Mouse (Mus musculus): ENCODE measurements around the gene Scd1. TPM values are rescaled to one million over a fixed set of nuclear protein-coding genes. Genes with fewer than 3 reads are reported as not detected.

The Scd1 gene
- polyA plus RNA-seq (2017; shearing (Covaris generic)): 1 to 10 TPM in 2 of 3 experiments, not detected in 1; 1.2 to 1.4 TPM

- ATAC-seq: no peak
Observed at GRCm38 (mm10) chr19:44407341-44408222, at the start of gene Scd1. Gene Scd1 (minus strand): TSS chr19:44407879.

DNA sequence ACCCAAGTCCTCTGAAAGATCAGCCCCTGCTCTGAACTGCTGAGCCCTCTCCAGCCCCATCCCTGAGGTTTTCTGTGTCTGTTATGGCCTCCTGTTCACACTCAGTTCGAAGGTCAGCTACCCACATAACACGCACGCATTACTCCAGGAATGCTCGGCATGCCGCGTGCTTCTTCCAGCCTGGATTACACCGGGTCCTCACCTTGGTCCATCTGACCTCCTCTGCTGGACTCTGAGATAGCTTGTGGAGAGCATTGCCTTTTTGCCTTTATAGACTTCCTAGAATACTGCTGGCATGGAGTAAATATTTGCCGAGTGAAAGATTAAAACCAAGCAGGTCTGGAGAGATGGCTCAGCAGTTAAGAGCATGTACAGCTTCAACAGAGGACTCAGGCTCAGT, 47.7 kb upstream of the Scd1 start:
- ATAC-seq: no peak

DNA sequence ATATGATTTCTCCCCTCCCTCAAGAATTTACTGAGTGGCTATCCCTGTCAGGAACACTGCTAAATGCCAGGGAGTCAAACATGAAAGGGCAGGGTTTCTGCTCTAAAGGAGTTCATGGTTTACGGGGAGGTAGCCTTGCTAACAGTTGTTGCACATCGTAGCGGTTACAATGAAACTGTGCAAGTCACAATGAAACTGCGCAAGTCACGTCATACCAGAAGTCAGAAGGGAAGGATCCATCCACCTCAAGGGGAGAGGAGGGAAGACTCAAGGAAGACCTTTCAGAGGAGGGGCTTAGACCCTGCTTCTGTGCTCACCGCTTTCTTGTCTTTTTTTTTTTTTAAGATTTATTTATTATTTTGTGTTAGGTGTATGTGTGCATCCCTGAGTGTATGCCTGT, 47.2 kb upstream of the Scd1 start:
- ATAC-seq: no peak

GRCm38 (mm10) chr19:44447927-44448326, 40.2 kb upstream of the Scd1 start:
- no peak for ATAC-seq

- no peak for ATAC-seq
Observed at GRCm38 (mm10) chr19:44445755-44446154, 38.1 kb upstream of the Scd1 start.

DNA sequence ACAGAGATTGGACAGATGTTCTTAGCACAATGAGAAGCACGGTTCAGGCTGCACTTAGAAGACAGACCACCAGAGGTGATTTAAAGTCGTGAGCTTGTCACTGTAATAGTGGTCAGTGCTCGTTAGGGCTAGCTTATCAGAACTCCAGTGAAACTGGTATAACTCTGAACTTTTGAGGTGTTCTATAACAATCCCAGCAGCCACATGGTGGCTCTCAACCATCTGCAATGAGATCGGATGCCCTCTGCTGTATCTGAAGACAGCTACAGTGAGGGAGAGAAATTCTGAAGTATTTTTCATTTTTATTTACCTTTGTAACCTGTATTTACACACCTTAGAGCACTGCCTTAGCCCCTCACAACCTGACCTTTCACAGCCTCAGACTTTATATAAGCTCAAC, 31.6 kb upstream of the Scd1 start:
- ATAC-seq: no peak

DNA sequence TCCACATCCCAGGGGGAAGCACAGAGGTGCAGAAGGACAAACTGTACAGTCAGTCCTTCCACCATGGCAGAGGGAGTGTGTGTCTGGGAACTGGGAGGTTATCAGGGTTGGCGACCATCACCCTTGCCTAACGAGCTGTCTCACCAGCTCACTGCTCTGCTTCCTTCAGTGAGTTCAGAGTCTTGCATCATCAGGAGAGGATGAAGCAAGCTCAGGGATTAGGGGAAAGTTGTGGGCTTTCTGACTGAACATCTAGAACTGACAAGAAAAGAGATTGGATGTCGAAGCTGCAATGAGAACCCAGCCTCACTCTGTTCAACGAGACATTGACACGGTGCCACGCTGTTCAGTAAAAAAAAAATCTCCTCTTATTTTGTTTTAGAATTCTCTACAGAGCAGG, 30.3 kb upstream of the Scd1 start:
- ATAC-seq: no peak

DNA sequence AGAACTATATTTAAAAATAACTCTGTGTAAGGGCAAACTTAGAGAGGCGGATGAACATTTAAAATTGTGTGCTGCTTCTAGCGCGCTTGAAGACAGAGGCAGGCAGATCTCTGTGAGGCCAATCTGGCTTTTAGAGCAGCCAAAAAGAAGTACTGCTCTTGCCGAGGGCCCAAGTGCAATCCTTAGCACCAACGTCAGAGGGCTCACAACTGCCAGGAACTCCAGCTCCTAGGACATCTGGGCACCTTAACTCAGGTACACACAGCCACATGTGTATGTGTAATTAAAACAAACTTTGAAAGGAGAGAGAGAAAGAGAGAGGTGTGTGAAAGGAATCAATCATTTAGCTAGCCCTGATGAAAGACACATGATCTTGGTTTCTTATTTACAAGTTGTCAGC, 24.4 kb upstream of the Scd1 start:
- ATAC-seq: no peak

DNA sequence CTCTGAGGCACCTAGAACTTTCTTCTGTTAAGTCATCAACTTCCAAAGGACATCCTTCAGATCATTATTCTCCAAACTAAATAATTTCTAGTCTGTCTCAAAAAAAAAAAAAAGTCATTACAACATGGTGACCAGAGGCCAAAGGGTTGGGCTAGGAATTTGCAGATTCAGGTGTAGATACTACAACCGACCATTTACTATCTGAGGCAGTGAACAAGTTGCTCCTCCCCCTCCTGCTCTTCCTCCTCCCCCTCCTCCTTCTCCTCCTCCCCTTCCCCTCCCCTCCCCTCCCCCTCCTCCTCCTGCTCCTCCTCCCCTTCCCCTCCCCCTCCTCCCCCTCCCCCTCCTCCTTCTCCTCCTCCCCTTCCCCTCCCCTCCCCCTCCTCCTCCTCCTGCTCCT, 20.0 kb upstream of the Scd1 start:
- no peak for ATAC-seq

GRCm38 (mm10) chr19:44422051-44422631, 14.5 kb upstream of the Scd1 start:
- ATAC-seq: no peak

DNA sequence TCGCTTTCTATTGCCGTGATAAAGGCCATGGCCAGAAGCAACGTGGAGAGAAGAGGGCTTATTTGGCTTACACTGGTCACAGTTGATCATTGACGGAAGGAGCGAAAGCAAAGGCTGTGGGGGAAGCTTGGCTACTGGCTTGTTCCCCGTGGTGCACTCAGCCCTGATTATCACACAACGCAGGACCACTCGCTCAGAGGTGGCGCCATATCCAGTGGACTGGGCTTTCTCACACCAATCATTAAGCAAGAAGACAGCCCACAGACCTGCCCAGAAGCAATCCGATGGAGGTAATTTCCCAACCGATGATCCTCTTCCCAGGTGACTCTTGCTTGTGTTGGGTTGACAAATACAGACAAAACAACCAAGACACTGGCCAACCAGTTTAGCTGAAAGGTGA, 11.9 kb upstream of the Scd1 start:
- no peak for ATAC-seq

- ATAC-seq: no peak
Observed at GRCm38 (mm10) chr19:44418945-44419344, 11.3 kb upstream of the Scd1 start.

DNA sequence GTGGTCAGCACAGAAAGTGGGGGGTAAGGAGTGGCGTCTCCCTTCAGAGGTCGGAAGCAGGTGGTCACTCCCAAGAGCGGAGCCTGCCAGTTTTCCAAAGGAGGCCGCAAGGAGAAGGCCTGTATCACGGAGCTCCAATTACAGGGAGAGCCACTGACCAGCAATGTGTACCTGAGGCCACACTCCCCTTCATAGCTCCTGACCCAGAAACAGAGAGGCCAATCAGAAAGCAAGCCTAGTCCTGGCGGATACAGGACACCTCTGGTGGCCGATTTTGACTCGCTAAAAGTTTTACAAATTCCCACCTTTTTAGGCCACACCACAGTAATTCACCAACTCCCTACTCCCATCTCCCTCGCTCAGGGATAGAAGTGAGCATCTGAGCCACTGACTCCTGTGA, 10.9 kb upstream of the Scd1 start:
- no peak for ATAC-seq

- ATAC-seq: no peak
Observed at GRCm38 (mm10) chr19:44418061-44418460, 10.4 kb upstream of the Scd1 start.

GRCm38 (mm10) chr19:44417448-44417847, 9.8 kb upstream of the Scd1 start:
- no peak for ATAC-seq

DNA sequence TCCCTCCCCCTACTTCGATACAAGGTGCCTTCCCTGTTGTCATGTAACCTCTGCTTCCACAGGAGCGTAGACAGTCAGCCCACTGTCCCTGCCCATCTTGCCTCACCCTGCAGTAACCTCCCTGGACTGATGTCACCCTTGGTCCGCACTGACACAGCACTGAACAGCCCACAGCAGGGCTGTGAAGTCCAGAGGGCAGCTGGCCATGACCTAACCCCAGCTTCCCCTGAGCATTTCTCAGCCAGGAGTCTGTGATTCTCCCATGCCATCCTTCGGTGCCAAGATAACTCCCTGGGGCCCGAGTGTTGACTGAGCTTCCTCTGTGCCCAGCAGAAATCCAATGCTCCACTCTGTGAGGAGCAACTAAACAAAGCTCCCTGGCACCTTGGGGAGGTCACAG, 8.6 kb upstream of the Scd1 start:
- ATAC-seq: no peak

GRCm38 (mm10) chr19:44415464-44415863, 7.8 kb upstream of the Scd1 start:
- no peak for ATAC-seq

GRCm38 (mm10) chr19:44410269-44410992, 2.8 kb upstream of the Scd1 start:
- ATAC-seq: no peak

DNA sequence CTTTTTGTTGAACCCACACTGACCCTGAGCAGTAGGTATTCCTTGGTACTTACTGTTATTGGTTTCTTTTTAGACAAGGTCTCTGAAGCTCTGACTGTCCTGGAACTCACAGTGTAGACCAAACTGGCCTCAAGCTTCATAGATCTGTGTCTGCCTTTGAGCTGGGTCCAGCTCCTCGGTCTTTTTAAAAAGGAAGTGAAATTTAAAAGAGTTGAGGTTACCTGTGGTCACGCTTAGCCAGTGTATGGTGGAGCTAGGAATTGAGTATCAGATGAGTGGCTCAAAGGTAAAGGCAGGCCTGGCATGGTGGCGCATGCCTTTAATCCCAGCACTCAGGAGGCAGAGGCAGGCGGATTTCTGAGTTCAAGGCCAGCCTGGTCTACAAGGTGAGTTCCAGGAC, 916 bp upstream of the Scd1 start:
- no peak for ATAC-seq

- ATAC-seq: no peak
Observed at GRCm38 (mm10) chr19:44408223-44408545, 505 bp upstream of the Scd1 start.

DNA sequence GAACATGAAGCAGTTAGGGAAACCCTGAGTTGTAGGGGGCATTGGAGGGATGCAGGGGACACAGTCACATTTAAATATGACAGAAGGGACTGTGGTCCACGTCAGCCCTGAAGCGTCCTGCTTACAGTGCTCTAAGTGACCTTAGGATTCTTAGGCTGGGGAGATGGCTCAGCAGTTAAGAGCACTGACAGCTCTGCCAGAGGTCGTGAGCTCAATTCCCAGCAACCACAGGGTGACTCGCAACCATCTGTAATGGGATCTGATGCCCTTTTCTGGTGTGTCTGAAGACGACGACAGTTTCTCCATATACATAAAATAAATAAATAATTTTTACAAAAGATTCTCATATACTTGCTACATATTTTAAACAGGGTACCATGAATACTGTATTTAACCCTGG, 4.1 kb downstream of the Scd1 start:
- no peak for ATAC-seq

DNA sequence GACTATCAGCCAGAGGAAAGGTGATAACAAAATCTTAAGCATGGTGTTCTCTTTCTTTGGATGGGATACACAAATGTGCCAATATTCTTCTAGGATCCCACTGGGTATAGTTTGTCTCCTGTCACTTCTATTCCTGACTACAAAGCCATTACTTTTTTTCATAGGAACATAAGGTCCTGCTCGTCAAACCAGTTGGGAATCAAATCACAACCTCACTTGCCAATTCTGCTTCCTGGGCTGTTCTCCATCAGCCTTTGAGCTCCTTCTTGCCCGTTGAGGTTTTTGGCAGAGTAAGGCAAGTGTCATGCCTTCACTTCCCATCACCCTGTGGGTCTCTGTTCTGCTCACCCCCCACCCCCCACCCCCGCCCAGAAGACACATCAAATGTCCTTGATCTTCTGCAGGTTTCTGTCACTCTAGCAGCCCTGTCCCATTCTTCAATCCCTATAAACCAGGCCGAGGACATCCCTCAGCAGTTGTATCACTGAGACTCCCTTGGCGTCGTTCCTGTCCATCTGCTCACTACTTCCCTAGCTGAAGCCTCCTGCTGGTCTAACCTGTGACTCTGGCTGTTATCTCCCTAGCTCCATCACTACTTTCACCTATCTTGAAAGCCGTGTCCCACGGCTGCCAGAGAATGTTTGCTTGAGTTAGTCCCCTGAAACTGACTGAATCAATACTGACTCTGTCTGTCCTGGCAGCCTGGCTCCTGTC, 7.0 kb downstream of the Scd1 start:
- ATAC-seq: no peak

DNA sequence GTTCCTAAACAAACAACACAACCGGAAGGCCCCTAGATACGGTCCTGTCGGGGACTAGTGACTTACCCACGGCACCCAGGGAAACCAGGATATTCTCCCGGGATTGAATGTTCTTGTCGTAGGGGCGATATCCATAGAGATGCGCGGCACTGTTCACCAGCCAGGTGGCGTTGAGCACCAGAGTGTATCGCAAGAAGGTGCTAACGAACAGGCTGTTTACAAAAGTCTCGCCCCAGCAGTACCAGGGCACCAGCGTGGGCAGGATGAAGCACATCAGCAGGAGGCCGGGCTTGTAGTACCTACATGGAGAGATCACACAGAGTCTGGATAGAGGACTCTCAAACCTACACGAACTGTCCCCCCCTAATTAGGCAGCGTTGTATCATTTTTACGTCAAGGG, 7.6 kb downstream of the Scd1 start:
- ATAC-seq: no peak

Measured in inflammation-experienced regulatory T-cells, adult 6 months (primary cell).